Mouse (Mus musculus) inflammation-experienced regulatory T-cells, adult 6 months (primary cell): ENCODE data around the gene Pdcd6ip. TPM values are rescaled to one million over a fixed set of nuclear protein-coding genes. Genes with fewer than 3 reads are reported as not detected.
"Not testable (repeated sequence)": the region's sequence is repeated elsewhere in the genome, so short reads cannot be mapped to it uniquely, and the experiment has no call there.

Source experiments
- ATAC-seq: one replicate; pipeline ENCODE4 v1.8.0; 2017
- polyA plus RNA-seq, 3 experiments: library from polyadenylated mRNA; unstranded; fragments of 100-300 nt; shearing (Covaris generic); gene quantifications; one replicate each; pipeline ENCODE4 v1.2.1; 2017

Gene Pdcd6ip
- polyA plus RNA-seq, 3 experiments from 2014 or later = 25.7 to 79.0 (median 49.2) TPM

- ATAC-seq = no peak
Observed at GRCm38 (mm10) chr9:113701441-113702160, 6.5 kb downstream of the Pdcd6ip start.

- ATAC-seq = no peak
Observed at GRCm38 (mm10) chr9:113687461-113687860, 20.6 kb downstream of the Pdcd6ip start.

DNA sequence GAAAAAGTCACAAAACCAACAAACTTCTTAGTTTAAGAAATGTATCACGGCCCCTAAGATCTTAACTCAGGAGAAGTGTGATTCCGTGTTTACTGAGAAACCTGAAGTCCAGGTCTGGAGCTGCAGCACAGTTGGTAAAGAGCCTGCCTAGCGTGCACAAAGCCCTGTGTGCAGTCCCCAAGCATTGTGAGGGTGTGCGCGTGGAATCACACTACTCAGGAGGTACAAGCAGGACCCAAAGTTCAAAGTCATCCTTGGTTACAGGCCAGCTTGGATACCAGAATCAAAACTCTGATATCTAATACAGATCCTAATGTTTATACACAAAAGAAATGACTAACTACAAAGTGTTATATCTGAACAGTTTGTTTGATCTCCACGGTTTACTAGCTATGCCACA is 34.3 kb downstream of the Pdcd6ip start:
- ATAC-seq = no peak

DNA sequence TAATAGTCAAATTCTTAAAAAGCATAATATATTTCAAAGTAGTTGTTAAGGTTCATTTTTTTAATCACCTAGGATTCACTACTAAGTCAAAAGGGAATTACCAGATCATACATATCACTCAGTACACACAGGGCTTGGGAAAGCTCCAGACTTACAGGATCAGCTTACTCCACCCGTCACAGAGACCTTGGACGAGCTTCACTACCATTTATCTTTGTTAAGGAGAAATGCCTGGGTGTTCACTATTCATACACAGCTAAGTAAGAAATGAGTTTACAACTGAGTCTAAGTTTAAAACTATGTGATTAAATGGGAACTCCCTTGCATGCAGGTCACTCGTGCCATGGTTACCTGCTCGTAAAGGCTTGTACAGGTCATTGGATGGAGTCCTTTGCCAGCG is 35.7 kb downstream of the Pdcd6ip start:
- ATAC-seq = no peak

GRCm38 (mm10) chr9:113670857-113671106 is 37.3 kb downstream of the Pdcd6ip start:
- no peak for ATAC-seq

GRCm38 (mm10) chr9:113670105-113670856 is 37.8 kb downstream of the Pdcd6ip start:
- ATAC-seq = no peak

DNA sequence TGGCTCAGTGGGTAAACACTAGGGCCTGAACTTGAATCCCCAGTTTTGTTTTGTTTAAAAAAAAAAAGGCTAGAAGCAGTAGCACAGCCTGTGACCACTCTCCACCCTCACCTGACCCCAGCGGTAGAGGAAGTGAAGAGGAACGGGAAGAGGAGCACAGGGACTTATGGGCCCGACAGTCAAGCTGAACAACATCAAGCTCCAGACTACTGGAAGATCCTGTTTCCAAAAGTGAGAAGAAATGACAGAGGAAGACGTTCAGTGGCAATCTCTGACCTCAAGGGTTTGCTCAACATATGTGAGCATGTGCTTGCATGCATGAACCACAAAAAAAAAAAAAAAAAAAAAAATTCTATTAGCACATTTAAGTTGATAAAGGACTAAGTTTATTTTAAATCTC is 44.6 kb downstream of the Pdcd6ip start:
- no peak for ATAC-seq

DNA sequence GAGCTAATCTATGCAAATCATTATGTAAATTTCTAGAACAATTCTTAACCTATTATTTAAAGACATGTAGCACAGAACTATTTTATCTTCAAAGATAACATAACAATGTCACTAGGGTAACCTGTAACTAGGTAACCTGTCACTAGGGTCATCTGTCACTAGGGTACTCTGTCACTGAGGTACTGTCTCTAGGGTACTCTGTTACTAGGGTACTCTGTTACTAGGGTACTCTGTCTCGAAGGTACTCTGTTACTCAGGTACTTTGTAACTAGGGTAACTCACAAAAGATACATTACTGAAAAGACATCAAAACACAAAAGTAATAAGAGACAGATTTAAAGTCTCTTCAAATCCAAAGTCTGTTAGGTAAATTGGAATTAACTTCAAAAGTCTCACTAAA is 50.2 kb downstream of the Pdcd6ip start:
- ATAC-seq = no peak

GRCm38 (mm10) chr9:113653571-113653970 is 54.5 kb downstream of the Pdcd6ip start:
- ATAC-seq = no peak

GRCm38 (mm10) chr9:113650787-113651186 is 57.3 kb downstream of the Pdcd6ip start:
- no peak for ATAC-seq

DNA sequence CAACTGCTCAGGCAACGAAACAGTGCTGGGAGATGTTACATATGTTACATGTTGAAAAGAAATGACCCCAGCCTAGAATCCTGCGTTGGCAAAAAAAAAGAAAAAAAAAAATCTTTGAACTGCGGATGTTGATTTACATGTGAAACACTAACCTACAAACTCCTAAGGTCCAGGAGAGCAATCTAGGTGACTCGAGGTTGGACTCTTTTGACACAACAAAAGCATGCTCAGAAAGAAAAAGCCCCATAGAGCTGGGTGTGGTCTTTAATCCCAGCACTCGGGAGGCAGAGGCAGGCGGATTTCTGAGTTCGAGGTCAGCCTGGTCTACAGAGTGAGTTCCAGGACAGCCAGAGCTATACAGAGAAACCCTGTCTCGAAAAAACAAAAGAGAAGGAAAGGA is 58.8 kb downstream of the Pdcd6ip start:
- not testable (repeated sequence) for ATAC-seq

DNA sequence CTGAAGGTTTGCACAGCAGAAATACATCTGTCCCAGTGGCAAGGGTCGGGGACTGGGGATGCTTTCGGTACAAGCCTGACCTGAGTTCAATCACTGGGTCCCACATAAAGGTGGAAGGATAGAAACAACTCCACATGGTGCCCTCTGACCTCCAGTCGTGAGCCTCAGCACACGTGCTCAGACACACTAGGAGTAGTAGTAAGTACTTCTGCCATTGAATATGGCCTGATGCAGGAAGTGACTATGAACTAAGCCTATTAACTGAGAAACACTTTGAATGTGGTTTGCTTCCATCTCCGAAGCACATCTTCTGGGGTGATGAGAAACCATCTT is 62.3 kb downstream of the Pdcd6ip start:
- ATAC-seq = no peak

DNA sequence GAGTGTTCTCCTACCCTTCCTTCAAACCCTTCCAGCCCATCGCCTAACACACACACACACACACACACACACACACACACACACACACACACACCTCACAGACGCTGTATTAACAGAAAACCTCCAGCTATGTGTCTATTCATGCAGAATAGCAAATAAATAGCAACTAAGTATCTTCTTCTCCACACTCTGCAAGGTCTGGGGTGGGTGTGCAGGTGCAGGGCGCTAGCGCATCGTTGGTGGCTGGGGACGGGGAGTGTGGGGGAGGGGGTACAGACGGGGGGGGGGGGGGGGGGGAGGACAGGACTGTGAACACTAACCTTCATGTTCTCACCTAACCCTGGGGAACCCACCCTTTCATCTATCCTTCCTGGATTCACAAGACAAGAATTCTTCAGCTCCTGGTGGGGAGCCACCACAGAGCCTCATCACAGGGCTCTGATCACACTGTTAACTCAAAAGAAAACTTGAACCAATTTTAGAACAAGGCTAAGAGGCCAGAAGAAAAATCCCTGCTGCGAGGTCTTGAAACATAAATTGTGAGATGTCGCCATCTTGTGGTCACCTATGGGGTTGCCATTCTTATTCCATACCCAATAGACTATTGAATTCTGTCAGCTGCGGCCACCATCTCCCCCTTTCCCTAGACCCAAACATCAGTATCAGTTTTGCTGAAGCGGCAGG is 62.8 kb downstream of the Pdcd6ip start:
- ATAC-seq = no peak

- no peak for ATAC-seq
Observed at GRCm38 (mm10) chr9:113644701-113645100, 63.4 kb downstream of the Pdcd6ip start.

GRCm38 (mm10) chr9:113644076-113644475 is 64.0 kb downstream of the Pdcd6ip start:
- ATAC-seq = no peak

DNA sequence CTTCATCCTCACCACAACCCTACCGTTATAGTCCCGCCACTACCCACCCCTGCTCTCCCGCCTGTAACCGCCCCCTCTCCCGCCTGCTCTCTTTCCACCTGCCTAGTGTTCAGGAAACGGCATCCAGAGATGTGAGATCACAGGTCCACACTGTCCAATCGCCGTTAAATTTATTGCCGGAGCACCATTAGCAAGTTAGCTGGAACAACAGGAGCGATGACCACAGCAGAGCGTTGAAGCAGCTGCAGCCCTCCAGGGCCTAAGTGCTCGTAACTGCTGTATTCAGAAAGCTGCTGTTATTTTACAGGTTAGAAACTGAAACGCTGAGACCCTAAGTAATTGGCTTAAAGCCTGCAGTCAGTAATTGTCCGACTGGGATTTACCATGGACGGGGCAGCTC is 64.4 kb downstream of the Pdcd6ip start:
- no peak for ATAC-seq

- no peak for ATAC-seq
Observed at GRCm38 (mm10) chr9:113634986-113635385, 73.1 kb downstream of the Pdcd6ip start.

- ATAC-seq = no peak
Observed at GRCm38 (mm10) chr9:113633168-113633744, 74.8 kb downstream of the Pdcd6ip start.

DNA sequence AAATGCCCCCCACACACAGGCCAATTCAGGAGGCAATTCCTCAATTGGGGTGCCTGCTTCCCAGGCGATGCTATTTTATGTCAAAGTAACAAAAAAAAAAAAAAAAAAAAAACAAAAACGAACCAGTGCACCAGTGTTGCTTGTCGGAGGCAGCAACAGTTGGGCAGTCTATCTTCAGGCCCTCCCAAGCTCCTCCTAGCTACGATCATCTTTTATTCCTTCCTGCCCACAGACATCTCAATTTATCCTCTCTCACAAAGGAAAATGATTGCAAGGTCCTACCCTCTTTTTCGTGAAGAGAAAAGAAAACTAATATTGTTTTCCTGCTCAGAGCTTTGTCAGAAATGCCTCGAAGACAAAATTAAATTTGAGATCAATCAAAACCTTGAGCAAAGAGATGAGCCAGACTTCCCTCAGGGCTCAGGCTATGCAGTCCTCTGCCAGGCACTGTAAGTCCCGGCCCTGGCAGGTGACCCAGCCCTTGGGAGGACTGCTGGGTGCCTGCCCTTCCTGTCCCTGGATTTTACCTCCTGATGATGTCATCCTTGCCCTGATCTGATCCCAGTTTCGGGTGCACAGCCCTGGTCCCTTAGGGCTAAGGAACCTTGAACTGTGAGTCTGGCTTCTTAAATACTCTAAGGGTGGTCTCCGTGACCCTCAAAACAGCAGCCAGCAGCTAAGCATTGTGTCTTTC is 75.6 kb downstream of the Pdcd6ip start:
- ATAC-seq = no peak

- ATAC-seq = no peak
Observed at GRCm38 (mm10) chr9:113629632-113630031, 78.4 kb downstream of the Pdcd6ip start.

DNA sequence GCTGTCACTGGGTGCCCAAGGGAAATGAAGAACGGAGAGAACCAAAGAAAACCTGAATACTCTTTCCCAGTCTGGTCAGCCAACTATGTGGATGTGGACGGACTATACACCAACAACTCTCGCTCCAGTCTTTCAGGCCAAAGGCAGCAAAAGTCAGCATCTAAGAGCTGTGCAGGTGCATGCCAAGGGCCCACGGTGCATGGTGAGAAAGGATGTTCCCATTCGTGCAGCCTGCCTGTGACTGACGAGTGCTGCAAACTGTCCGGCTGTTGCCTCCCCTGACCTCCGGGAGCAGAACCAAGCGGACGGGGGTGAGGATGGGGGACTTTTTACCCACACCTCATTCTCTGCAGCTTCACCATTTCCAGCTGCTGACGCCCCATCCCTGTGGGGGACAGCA is 78.9 kb downstream of the Pdcd6ip start:
- no peak for ATAC-seq

DNA sequence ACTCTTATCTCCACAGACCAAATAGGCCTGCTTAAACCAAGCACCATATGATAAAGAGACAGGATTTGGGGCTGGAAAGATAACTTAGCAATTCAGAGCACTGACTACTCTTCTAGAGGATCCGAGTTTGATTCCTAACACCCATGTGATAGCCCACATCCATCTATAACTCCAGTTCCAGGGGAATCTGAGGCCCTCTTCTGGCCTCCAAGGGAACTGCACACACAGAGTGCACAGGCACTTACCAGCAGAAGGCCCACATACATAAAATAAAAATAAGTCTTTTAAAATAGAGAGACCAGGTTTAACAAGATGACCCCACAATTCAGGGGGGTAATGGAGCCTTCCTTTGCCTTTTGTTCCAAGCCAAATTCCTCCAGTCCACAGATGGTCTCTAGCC is 79.3 kb downstream of the Pdcd6ip start:
- ATAC-seq = no peak

- no peak for ATAC-seq
Observed at GRCm38 (mm10) chr9:113626730-113627129, 81.3 kb downstream of the Pdcd6ip start.
